Mouse (Mus musculus) kidney, postnatal 0 days (tissue): ENCODE data around the gene 6430531B16Rik. TPM values are rescaled to one million over a fixed set of nuclear protein-coding genes. Genes with fewer than 3 reads are reported as not detected.

Source experiments
- ATAC-seq: fragments of 200-750 bp; cut with Nextera tagmentation; replicated peaks from 2 replicates; pipeline ENCODE4 v1.8.0; 2017; ENCODE audit warnings: low read depth, moderate number of reproducible peaks, moderate TSS enrichment, moderate library complexity; ENCODE audit not compliant: low FRiP score
- DNase-seq: peaks from one replicate; pipeline ENCODE4 v3.0.0-alpha.2; 2016; ENCODE audit warnings: low spot score
- H3K27ac ChIP-seq: fragments of 300-500 bp; sonication (generic); 2 replicates; pipeline ENCODE4 v1.5.1; 2014; ENCODE audit warnings: mild to moderate bottlenecking
- H3K27me3 ChIP-seq: fragments of 300-500 bp; sonication (generic); 2 replicates; pipeline ENCODE4 v1.6.1; 2014; ENCODE audit warnings: low read length, mixed read lengths; ENCODE audit not compliant: insufficient read depth
- H3K36me3 ChIP-seq: fragments of 300-500 bp; sonication (generic); 2 replicates; pipeline ENCODE4 v1.6.1; 2014; ENCODE audit warnings: low read length, mixed read lengths; ENCODE audit not compliant: insufficient read depth
- H3K4me1 ChIP-seq: fragments of 300-500 bp; sonication (generic); replicated peaks from 2 replicates; pipeline ENCODE4 v1.6.1; 2014; ENCODE audit warnings: antibody characterized with exemption, low read length, mixed read lengths; ENCODE audit not compliant: insufficient read depth
- H3K4me2 ChIP-seq: fragments of 300-500 bp; sonication (generic); 2 replicates; pipeline ENCODE4 v1.6.1; 2014; ENCODE audit warnings: mild to moderate bottlenecking, low read length, moderate library complexity, mixed read lengths
- H3K4me3 ChIP-seq: fragments of 300-500 bp; sonication (generic); replicated peaks from 2 replicates; pipeline ENCODE4 v1.5.1; 2014; ENCODE audit warnings: low read depth, low read length
- H3K9ac ChIP-seq: fragments of 300-500 bp; sonication (generic); 2 replicates; pipeline ENCODE4 v1.6.1; 2014; ENCODE audit warnings: low read depth, low read length
- H3K9me3 ChIP-seq: fragments of 300-500 bp; sonication (generic); replicated peaks from 2 replicates; pipeline ENCODE4 v1.6.1; 2016; ENCODE audit warnings: low read length, inconsistent platforms, mixed read lengths
- CTCF ChIP-seq: IDR thresholded peaks from 2 replicates; pipeline ENCODE4 v1.5.1; 2016; ENCODE audit warnings: antibody characterized with exemption, low read depth, mild to moderate bottlenecking, moderate library complexity
- WGBS: fragments of 180-500 bp; shearing (Covaris S2); extraction: QIAGEN DNeasy Blood & Tissue Kit; methylation state at CpG from one replicate; pipeline ENCODE4 v1.1.7; 2014; 5-methylcytosine and 5-hydroxymethylcytosine counted together
- polyA plus RNA-seq: library from polyadenylated mRNA; unstranded; fragments of >200 nt; fragmentation: Nextera tagmentation; extraction: Ambion mirVana; gene quantifications from 2 replicates; pipeline ENCODE4 v1.2.1, GENCODE M21; 2015

Gene 6430531B16Rik
- polyA plus RNA-seq, 1 experiment from 2014 or later, result 0.36 TPM

- Histone ChIP-seq H3K9ac (no peak overlapping the region), H3K36me3 (peaks cover 34% of the 10 kb centered on the region)
- WGBS, result 95% methylated on average over 13 of the region's 13 CpGs
Observed at GRCm38 (mm10) chr7:139998691-139999350, 20.3 kb upstream of the 6430531B16Rik start.

GRCm38 (mm10) chr7:139994676-139995075, 16.1 kb upstream of the 6430531B16Rik start:
- peak; percentile 55; the same call in 1 of the 2 replicates for ATAC-seq
- DNase-seq, result peak; percentile 80
- H3K27ac ChIP-seq, result no peak overlapping the region
- no peak overlapping the region for H3K4me2 ChIP-seq
- WGBS, result 34% methylated on average over 3 of the region's 3 CpGs
- H3K4me3 ChIP-seq, result no peak overlapping the region
- peak; percentile 86 for TF ChIP-seq CTCF
- H3K4me1 ChIP-seq, result no peaks in the 10 kb centered on the region
- peaks cover 22% of the 10 kb centered on the region for H3K36me3 ChIP-seq
- H3K9me3 ChIP-seq, result no peaks in the 10 kb centered on the region
- H3K9ac ChIP-seq, result no peak overlapping the region
- H3K27me3 ChIP-seq, result no peaks in the 10 kb centered on the region

More at GRCm38 (mm10) chr7:139998691-139999350, 20.3 kb upstream of the 6430531B16Rik start:
- ATAC-seq, result no peak
- Histone ChIP-seq H3K27me3 (no peaks in the 10 kb centered on the region), H3K9me3 (no peaks in the 10 kb centered on the region), H3K4me3 (no peak overlapping the region), H3K4me2 (no peak overlapping the region), H3K27ac (no peak overlapping the region), H3K4me1 (no peaks in the 10 kb centered on the region)
- no peak for TF ChIP-seq CTCF
- DNase-seq, result no peak

GRCm38 (mm10) chr7:139994202-139994601, 15.6 kb upstream of the 6430531B16Rik start:
- TF ChIP-seq CTCF, result no peak
- Histone ChIP-seq H3K4me1 (no peaks in the 10 kb centered on the region), H3K4me3 (no peak overlapping the region), H3K9ac (no peak overlapping the region), H3K27ac (no peak overlapping the region), H3K27me3 (no peaks in the 10 kb centered on the region), H3K36me3 (peaks cover 19% of the 10 kb centered on the region), H3K4me2 (no peak overlapping the region), H3K9me3 (no peaks in the 10 kb centered on the region)
- WGBS, result 85% methylated on average over 4 of the region's 4 CpGs
- ATAC-seq (no peak), DNase-seq (no peak)

- no peaks in the 10 kb centered on the region for H3K4me1 ChIP-seq
- H3K36me3 ChIP-seq, result peaks cover 13% of the 10 kb centered on the region
- no peak for ATAC-seq
- no peak overlapping the region for H3K4me2 ChIP-seq
- no peak overlapping the region for H3K9ac ChIP-seq
- WGBS, result 89% methylated on average over 6 of the region's 6 CpGs
- no peaks in the 10 kb centered on the region for H3K9me3 ChIP-seq
- H3K27ac ChIP-seq, result no peak overlapping the region
- no peak overlapping the region for H3K4me3 ChIP-seq
- H3K27me3 ChIP-seq, result no peaks in the 10 kb centered on the region
- no peak for TF ChIP-seq CTCF
- DNase-seq, result no peak
Observed at GRCm38 (mm10) chr7:139993532-139993931, 15.0 kb upstream of the 6430531B16Rik start.

- Histone ChIP-seq H3K9me3 (no peaks in the 10 kb centered on the region), H3K4me1 (no peaks in the 10 kb centered on the region), H3K9ac (no peak within 1 kb of the TSS), H3K4me3 (no peak within 1 kb of the TSS), H3K36me3 (peaks cover 2% of the 10 kb centered on the region; the same call in 1 of the 2 replicates), H3K4me2 (no peak within 1 kb of the TSS), H3K27me3 (no peaks in the 10 kb centered on the region), H3K27ac (no peak within 1 kb of the TSS)
- TF ChIP-seq CTCF, result no peak
- ATAC-seq, result peak; percentile 30; the same call in 1 of the 2 replicates
- DNase-seq, result no peak
- 19% methylated on average over 7 of the region's 7 CpGs for WGBS
Observed at GRCm38 (mm10) chr7:139992406-139992805, 13.9 kb upstream of the 6430531B16Rik start, which contains the start of gene Adam8. Adam8 (minus strand) TSS chr7:139992562.

- 75% methylated on average over 8 of the region's 8 CpGs for WGBS
- no peak for TF ChIP-seq CTCF
- Histone ChIP-seq H3K9me3 (no peaks in the 10 kb centered on the region), H3K9ac (no peak overlapping the region), H3K4me2 (no peak overlapping the region), H3K27me3 (no peaks in the 10 kb centered on the region), H3K36me3 (no peaks in the 10 kb centered on the region), H3K4me3 (no peak overlapping the region), H3K27ac (no peak overlapping the region), H3K4me1 (no peaks in the 10 kb centered on the region)
- ATAC-seq (no peak), DNase-seq (no peak)
Observed at GRCm38 (mm10) chr7:139990864-139991394, 12.4 kb upstream of the 6430531B16Rik start.
